Mouse (Mus musculus): ENCODE data around the gene Evpl.

Gene Evpl

GRCm38 (mm10) chr11:116185836-116186235 is 52.0 kb downstream of the Evpl start:
- H3K4me3 ChIP-seq (replicated peaks; ENCODE audit: low read length) = no peak overlapping the region
- TF ChIP-seq NANOG (IDR thresholded peaks at IDR 0.05; ENCODE audit: borderline replicate concordance, low read length) = no peak
- TF ChIP-seq CTCF (conservative IDR thresholded peaks at IDR 0.05; ENCODE audit: low read length) = no peak
- TF ChIP-seq POU5F1 (IDR thresholded peaks at IDR 0.05; ENCODE audit: borderline replicate concordance, low read length) = no peak
- peaks cover 33% of the 10 kb centered on the region for H3K4me1 ChIP-seq (replicated peaks; ENCODE audit: low read depth, low read length)
- H3K9me3 ChIP-seq (ENCODE audit: low read length) = no peaks in the 10 kb centered on the region
- H3K36me3 ChIP-seq (ENCODE audit: insufficient read depth, low read length) = peaks cover 57% of the 10 kb centered on the region
- no peaks in the 10 kb centered on the region for H3K27me3 ChIP-seq (ENCODE audit: insufficient read depth, low read length)

- Histone ChIP-seq H3K4me3 (replicated peaks; ENCODE audit: low read length) (peak overlapping the region; percentile 53; the same call in 1 of the 2 replicates), H3K36me3 (ENCODE audit: insufficient read depth, low read length) (peaks cover 75% of the 10 kb centered on the region), H3K4me1 (replicated peaks; ENCODE audit: low read depth, low read length) (peaks cover 23% of the 10 kb centered on the region), H3K27me3 (ENCODE audit: insufficient read depth, low read length) (no peaks in the 10 kb centered on the region), H3K9me3 (ENCODE audit: low read length) (no peaks in the 10 kb centered on the region)
- TF ChIP-seq POU5F1 (IDR thresholded peaks at IDR 0.05; ENCODE audit: borderline replicate concordance, low read length) (no peak), NANOG (IDR thresholded peaks at IDR 0.05; ENCODE audit: borderline replicate concordance, low read length) (no peak), CTCF (conservative IDR thresholded peaks at IDR 0.05; ENCODE audit: low read length) (no peak)
These were observed 59.3 kb downstream of the Evpl start for GRCm38 (mm10) chr11:116178411-116179121.

- no peak overlapping the region for H3K4me3 ChIP-seq (replicated peaks; ENCODE audit: low read length)
- H3K27me3 ChIP-seq (ENCODE audit: insufficient read depth, low read length) = no peaks in the 10 kb centered on the region
- no peaks in the 10 kb centered on the region for H3K9me3 ChIP-seq (ENCODE audit: low read length)
- peaks cover 30% of the 10 kb centered on the region for H3K4me1 ChIP-seq (replicated peaks; ENCODE audit: low read depth, low read length)
- no peak for TF ChIP-seq POU5F1 (IDR thresholded peaks at IDR 0.05; ENCODE audit: borderline replicate concordance, low read length)
- TF ChIP-seq NANOG (IDR thresholded peaks at IDR 0.05; ENCODE audit: borderline replicate concordance, low read length) = no peak
- TF ChIP-seq CTCF (conservative IDR thresholded peaks at IDR 0.05; ENCODE audit: low read length) = no peak
- H3K36me3 ChIP-seq (ENCODE audit: insufficient read depth, low read length) = peaks cover 76% of the 10 kb centered on the region
These were observed 61.9 kb downstream of the Evpl start for GRCm38 (mm10) chr11:116176010-116176409.

- Histone ChIP-seq H3K4me3 (replicated peaks; ENCODE audit: low read length) (peak overlapping the region; percentile 17; the same call in 1 of the 2 replicates), H3K4me1 (replicated peaks; ENCODE audit: low read depth, low read length) (peaks cover 31% of the 10 kb centered on the region), H3K27me3 (ENCODE audit: insufficient read depth, low read length) (no peaks in the 10 kb centered on the region), H3K36me3 (ENCODE audit: insufficient read depth, low read length) (peaks cover 70% of the 10 kb centered on the region), H3K9me3 (ENCODE audit: low read length) (no peaks in the 10 kb centered on the region)
- TF ChIP-seq NANOG (IDR thresholded peaks at IDR 0.05; ENCODE audit: borderline replicate concordance, low read length) = no peak
- no peak for TF ChIP-seq POU5F1 (IDR thresholded peaks at IDR 0.05; ENCODE audit: borderline replicate concordance, low read length)
- TF ChIP-seq CTCF (conservative IDR thresholded peaks at IDR 0.05; ENCODE audit: low read length) = no peak
These were observed 63.0 kb downstream of the Evpl start for GRCm38 (mm10) chr11:116174775-116175448.

GRCm38 (mm10) chr11:116171959-116172358 is 65.9 kb downstream of the Evpl start:
- peaks cover 29% of the 10 kb centered on the region for H3K4me1 ChIP-seq (replicated peaks; ENCODE audit: low read depth, low read length)
- H3K27me3 ChIP-seq (ENCODE audit: insufficient read depth, low read length) = peaks cover 7% of the 10 kb centered on the region; the same call in 1 of the 2 replicates
- H3K4me3 ChIP-seq (replicated peaks; ENCODE audit: low read length) = no peak overlapping the region
- no peak for TF ChIP-seq NANOG (IDR thresholded peaks at IDR 0.05; ENCODE audit: borderline replicate concordance, low read length)
- no peak for TF ChIP-seq POU5F1 (IDR thresholded peaks at IDR 0.05; ENCODE audit: borderline replicate concordance, low read length)
- no peak for TF ChIP-seq CTCF (conservative IDR thresholded peaks at IDR 0.05; ENCODE audit: low read length)
- no peaks in the 10 kb centered on the region for H3K9me3 ChIP-seq (ENCODE audit: low read length)
- H3K36me3 ChIP-seq (ENCODE audit: insufficient read depth, low read length) = peaks cover 46% of the 10 kb centered on the region

All from E14TG2a.4 (cell line).